Mouse (Mus musculus) lung, postnatal 25 days (tissue): ENCODE data around the gene Efcab6.
"Not testable (repeated sequence)": the region's sequence is repeated elsewhere in the genome, so short reads cannot be mapped to it uniquely, and the experiment has no call there.

Experiments used
- DNase-seq: peaks from one replicate; pipeline ENCODE4 v3.0.0; 2022; ENCODE audit warnings: low spot score

Gene Efcab6

GRCm38 (mm10) chr15:84065140-84065539 is at the start of gene Efcab6:
Gene Efcab6, minus strand, starts transcription at chr15:84065379.
- DNase-seq: no peak

- no peak for DNase-seq
These were observed 48.7 kb upstream of the Efcab6 start for GRCm38 (mm10) chr15:84113873-84114272.

- DNase-seq: no peak
These were observed 43.7 kb upstream of the Efcab6 start for GRCm38 (mm10) chr15:84108899-84109298.

- DNase-seq: no peak
These were observed 40.8 kb upstream of the Efcab6 start for GRCm38 (mm10) chr15:84105924-84106500.

GRCm38 (mm10) chr15:84105105-84105923 is 40.1 kb upstream of the Efcab6 start, which contains the start of gene Sult4a1:
Gene Sult4a1, minus strand, starts transcription at chr15:84105754.
- no peak for DNase-seq

GRCm38 (mm10) chr15:84104626-84105025 is 39.4 kb upstream of the Efcab6 start:
- DNase-seq: no peak

GRCm38 (mm10) chr15:84097536-84097935 is 32.4 kb upstream of the Efcab6 start:
- not testable (repeated sequence) for DNase-seq

- DNase-seq: no peak
These were observed 30.9 kb upstream of the Efcab6 start for GRCm38 (mm10) chr15:84096051-84096450.

GRCm38 (mm10) chr15:84094921-84095320 is 29.7 kb upstream of the Efcab6 start:
- DNase-seq: no peak

GRCm38 (mm10) chr15:84086775-84087174 is 21.6 kb upstream of the Efcab6 start:
- no peak for DNase-seq

GRCm38 (mm10) chr15:84086364-84086763 is 21.2 kb upstream of the Efcab6 start:
- no peak for DNase-seq

GRCm38 (mm10) chr15:84080069-84080468 is 14.9 kb upstream of the Efcab6 start:
- DNase-seq: peak; percentile 28

GRCm38 (mm10) chr15:84079519-84079918 is 14.3 kb upstream of the Efcab6 start:
- no peak for DNase-seq

GRCm38 (mm10) chr15:84078667-84079066 is 13.5 kb upstream of the Efcab6 start:
- DNase-seq: no peak

GRCm38 (mm10) chr15:84077151-84077550 is 12.0 kb upstream of the Efcab6 start:
- no peak for DNase-seq

- DNase-seq: no peak
These were observed 9.6 kb upstream of the Efcab6 start for GRCm38 (mm10) chr15:84074705-84075185.

GRCm38 (mm10) chr15:84073911-84074704 is 8.9 kb upstream of the Efcab6 start:
- peak; percentile 32 for DNase-seq

GRCm38 (mm10) chr15:84073058-84073457 is 7.9 kb upstream of the Efcab6 start:
- no peak for DNase-seq

GRCm38 (mm10) chr15:84072226-84072625 is 7.0 kb upstream of the Efcab6 start:
- DNase-seq: peak; percentile 21

GRCm38 (mm10) chr15:84070116-84070676 is 5.0 kb upstream of the Efcab6 start:
- no peak for DNase-seq

GRCm38 (mm10) chr15:84069455-84070050 is 4.4 kb upstream of the Efcab6 start:
- DNase-seq: no peak

GRCm38 (mm10) chr15:84065701-84066100 is 522 bp upstream of the Efcab6 start:
- DNase-seq: no peak
